Mouse (Mus musculus) ES-Bruce4 (cell line): ENCODE data around the gene Spred2.

ENCODE experiments used
- CTCF ChIP-seq: IDR thresholded peaks from one replicate; pipeline ENCODE4 v1.8.1; 2011; ENCODE audit warnings: low read depth, low read length
- POLR2A ChIP-seq: IDR thresholded peaks from one replicate; pipeline ENCODE4 v1.8.1; 2011; ENCODE audit warnings: low read length; ENCODE audit not compliant: insufficient read depth

GRCm38 (mm10) chr11:20002883-20003282, 78.7 kb downstream of the Spred2 start:
- TF ChIP-seq POLR2A (no peak), CTCF (no peak)
